Mouse (Mus musculus) forebrain, embryonic 13.5 days (tissue): Measurements from ENCODE around the gene Uvrag. TPM values are rescaled to one million over a fixed set of nuclear protein-coding genes. Genes with fewer than 3 reads are reported as not detected.

Experiments used
- ATAC-seq: fragments of 200-750 bp; cut with Nextera tagmentation; 2 replicates; pipeline ENCODE4 v1.8.0; 2017
- H3K27ac ChIP-seq: fragments of 300-500 bp; sonication (generic); 2 replicates; pipeline ENCODE4 v1.5.1; 2015; ENCODE audit warnings: inconsistent platforms, mild to moderate bottlenecking, moderate library complexity
- H3K27me3 ChIP-seq: fragments of 300-500 bp; sonication (generic); 2 replicates; pipeline ENCODE4 v1.6.1; 2015; ENCODE audit warnings: mild to moderate bottlenecking, inconsistent platforms
- H3K36me3 ChIP-seq: fragments of 300-500 bp; sonication (generic); 2 replicates; pipeline ENCODE4 v1.6.1; 2015; ENCODE audit warnings: mild to moderate bottlenecking, inconsistent platforms; ENCODE audit not compliant: poor library complexity, severe bottlenecking
- H3K4me1 ChIP-seq: fragments of 300-500 bp; sonication (generic); 2 replicates; pipeline ENCODE4 v1.6.1; 2015; ENCODE audit warnings: inconsistent platforms
- H3K4me2 ChIP-seq: fragments of 300-500 bp; sonication (generic); 2 replicates; pipeline ENCODE4 v1.6.1; 2015; ENCODE audit warnings: inconsistent platforms, mild to moderate bottlenecking, moderate library complexity
- H3K4me3 ChIP-seq: fragments of 300-500 bp; sonication (generic); 2 replicates; pipeline ENCODE4 v1.5.1; 2015; ENCODE audit warnings: mild to moderate bottlenecking, inconsistent platforms
- H3K9ac ChIP-seq: fragments of 300-500 bp; sonication (generic); 2 replicates; pipeline ENCODE4 v1.6.1; 2015; ENCODE audit warnings: mild to moderate bottlenecking, inconsistent platforms
- H3K9me3 ChIP-seq: fragments of 300-500 bp; sonication (generic); replicated peaks from 2 replicates; pipeline ENCODE4 v1.6.1; 2016; ENCODE audit warnings: inconsistent platforms
- WGBS: fragments of 180-500 bp; shearing (Covaris S2); methylation state at CpG from one replicate; pipeline ENCODE4 v1.1.7; 2015; 5-methylcytosine and 5-hydroxymethylcytosine counted together
- polyA plus RNA-seq: library from polyadenylated mRNA; unstranded; fragments of >200 nt; fragmentation: Nextera tagmentation; extraction: Ambion mirVana; gene quantifications from 2 replicates; pipeline ENCODE4 v1.2.1, GENCODE M21; 2015

Uvrag gene
- polyA plus RNA-seq, 1 experiment from 2014 or later, result 13.6 TPM

GRCm38 (mm10) chr7:99043923-99044322 is 97.0 kb downstream of the Uvrag start:
- 80% methylated on average over 7 of the region's 7 CpGs for WGBS
- H3K4me2 ChIP-seq, result no peak overlapping the region
- no peak for ATAC-seq

GRCm38 (mm10) chr7:99043322-99043721 is 97.6 kb downstream of the Uvrag start:
- Histone ChIP-seq H3K27ac (no peak overlapping the region), H3K9ac (no peak overlapping the region), H3K4me2 (no peak overlapping the region), H3K4me3 (no peak overlapping the region), H3K27me3 (no peaks in the 10 kb centered on the region), H3K9me3 (no peaks in the 10 kb centered on the region), H3K36me3 (no peaks in the 10 kb centered on the region), H3K4me1 (peaks cover 17% of the 10 kb centered on the region)
- WGBS, result 93% methylated on average over 3 of the region's 3 CpGs
- ATAC-seq, result no peak

More at GRCm38 (mm10) chr7:99043923-99044322, 97.0 kb downstream of the Uvrag start:
- no peak overlapping the region for H3K4me3 ChIP-seq
- H3K9ac ChIP-seq, result no peak overlapping the region
- peaks cover 17% of the 10 kb centered on the region for H3K4me1 ChIP-seq
- H3K9me3 ChIP-seq, result no peaks in the 10 kb centered on the region
- no peaks in the 10 kb centered on the region for H3K36me3 ChIP-seq
- no peaks in the 10 kb centered on the region for H3K27me3 ChIP-seq
- H3K27ac ChIP-seq, result no peak overlapping the region

- no peak overlapping the region for H3K4me2 ChIP-seq
- no peaks in the 10 kb centered on the region for H3K9me3 ChIP-seq
- ATAC-seq, result no peak
- H3K27me3 ChIP-seq, result no peaks in the 10 kb centered on the region
- H3K27ac ChIP-seq, result no peak overlapping the region
- H3K4me3 ChIP-seq, result no peak overlapping the region
- peaks cover 12% of the 10 kb centered on the region for H3K4me1 ChIP-seq
- H3K9ac ChIP-seq, result no peak overlapping the region
- WGBS, result 79% methylated on average over 9 of the region's 9 CpGs
- no peaks in the 10 kb centered on the region for H3K36me3 ChIP-seq
Measured at GRCm38 (mm10) chr7:99041818-99042217, 99.1 kb downstream of the Uvrag start.

- peaks cover 5% of the 10 kb centered on the region; the same call in 1 of the 2 replicates for H3K4me1 ChIP-seq
- no peak overlapping the region for H3K4me3 ChIP-seq
- no peak overlapping the region for H3K27ac ChIP-seq
- 94% methylated on average over 8 of the region's 8 CpGs for WGBS
- H3K9ac ChIP-seq, result no peak overlapping the region
- H3K9me3 ChIP-seq, result no peaks in the 10 kb centered on the region
- no peaks in the 10 kb centered on the region for H3K27me3 ChIP-seq
- H3K36me3 ChIP-seq, result no peaks in the 10 kb centered on the region
- no peak overlapping the region for H3K4me2 ChIP-seq
- ATAC-seq, result no peak
Measured at GRCm38 (mm10) chr7:99039912-99040311, 101.0 kb downstream of the Uvrag start.

GRCm38 (mm10) chr7:99036284-99036683 is 104.7 kb downstream of the Uvrag start:
- Histone ChIP-seq H3K27ac (no peak overlapping the region), H3K4me3 (no peak overlapping the region), H3K9me3 (no peaks in the 10 kb centered on the region), H3K4me2 (no peak overlapping the region), H3K36me3 (no peaks in the 10 kb centered on the region), H3K9ac (no peak overlapping the region), H3K4me1 (no peaks in the 10 kb centered on the region), H3K27me3 (no peaks in the 10 kb centered on the region)
- 85% methylated on average over 8 of the region's 8 CpGs for WGBS
- no peak for ATAC-seq

- Histone ChIP-seq H3K4me1 (no peaks in the 10 kb centered on the region), H3K4me3 (no peak overlapping the region), H3K27me3 (no peaks in the 10 kb centered on the region), H3K27ac (no peak overlapping the region), H3K4me2 (no peak overlapping the region), H3K9ac (no peak overlapping the region), H3K36me3 (no peaks in the 10 kb centered on the region), H3K9me3 (no peaks in the 10 kb centered on the region)
- no peak for ATAC-seq
- WGBS, result 89% methylated on average over 2 of the region's 2 CpGs
Measured at GRCm38 (mm10) chr7:99034909-99035308, 106.0 kb downstream of the Uvrag start.

GRCm38 (mm10) chr7:99033838-99034237 is 107.1 kb downstream of the Uvrag start:
- 92% methylated on average over 5 of the region's 5 CpGs for WGBS
- no peaks in the 10 kb centered on the region for H3K9me3 ChIP-seq
- no peak overlapping the region for H3K4me2 ChIP-seq
- no peak overlapping the region for H3K9ac ChIP-seq
- H3K36me3 ChIP-seq, result no peaks in the 10 kb centered on the region
- no peaks in the 10 kb centered on the region for H3K27me3 ChIP-seq
- H3K4me1 ChIP-seq, result no peaks in the 10 kb centered on the region
- ATAC-seq, result no peak
- no peak overlapping the region for H3K27ac ChIP-seq
- no peak overlapping the region for H3K4me3 ChIP-seq

- ATAC-seq, result no peak
- WGBS, result 95% methylated on average over 3 of the region's 3 CpGs
Measured at GRCm38 (mm10) chr7:99033314-99033713, 107.6 kb downstream of the Uvrag start.

GRCm38 (mm10) chr7:99032051-99032450 is 108.9 kb downstream of the Uvrag start:
- WGBS, result 92% methylated on average over 8 of the region's 8 CpGs

More at GRCm38 (mm10) chr7:99033314-99033713, 107.6 kb downstream of the Uvrag start:
- Histone ChIP-seq H3K36me3 (no peaks in the 10 kb centered on the region), H3K4me3 (no peak overlapping the region), H3K4me1 (no peaks in the 10 kb centered on the region), H3K9me3 (no peaks in the 10 kb centered on the region), H3K9ac (no peak overlapping the region), H3K27me3 (no peaks in the 10 kb centered on the region), H3K27ac (no peak overlapping the region), H3K4me2 (no peak overlapping the region)

GRCm38 (mm10) chr7:99028108-99028507 is 112.8 kb downstream of the Uvrag start:
- H3K27me3 ChIP-seq, result no peaks in the 10 kb centered on the region
- no peaks in the 10 kb centered on the region for H3K4me1 ChIP-seq
- H3K9me3 ChIP-seq, result no peaks in the 10 kb centered on the region
- no peak overlapping the region for H3K4me3 ChIP-seq
- H3K27ac ChIP-seq, result no peak overlapping the region
- no peak overlapping the region for H3K4me2 ChIP-seq
- WGBS, result 86% methylated on average over 7 of the region's 7 CpGs
- ATAC-seq, result no peak
- H3K9ac ChIP-seq, result no peak overlapping the region
- H3K36me3 ChIP-seq, result no peaks in the 10 kb centered on the region

More at GRCm38 (mm10) chr7:99032051-99032450, 108.9 kb downstream of the Uvrag start:
- Histone ChIP-seq H3K27me3 (no peaks in the 10 kb centered on the region), H3K9ac (no peak overlapping the region), H3K9me3 (no peaks in the 10 kb centered on the region), H3K4me3 (no peak overlapping the region), H3K4me1 (no peaks in the 10 kb centered on the region), H3K4me2 (no peak overlapping the region), H3K36me3 (no peaks in the 10 kb centered on the region), H3K27ac (no peak overlapping the region)
- no peak for ATAC-seq

- no peaks in the 10 kb centered on the region for H3K36me3 ChIP-seq
- no peak overlapping the region for H3K9ac ChIP-seq
- no peak for ATAC-seq
- H3K9me3 ChIP-seq, result no peaks in the 10 kb centered on the region
- no peaks in the 10 kb centered on the region for H3K4me1 ChIP-seq
- WGBS, result 90% methylated on average over 5 of the region's 5 CpGs
- no peak overlapping the region for H3K27ac ChIP-seq
- no peak overlapping the region for H3K4me3 ChIP-seq
- H3K4me2 ChIP-seq, result no peak overlapping the region
- no peaks in the 10 kb centered on the region for H3K27me3 ChIP-seq
Measured at GRCm38 (mm10) chr7:99027185-99027584, 113.8 kb downstream of the Uvrag start.

GRCm38 (mm10) chr7:99025989-99026388 is 115.0 kb downstream of the Uvrag start:
- no peaks in the 10 kb centered on the region for H3K27me3 ChIP-seq
- no peak overlapping the region for H3K4me3 ChIP-seq
- H3K4me2 ChIP-seq, result no peak overlapping the region
- no peaks in the 10 kb centered on the region for H3K4me1 ChIP-seq
- H3K9me3 ChIP-seq, result no peaks in the 10 kb centered on the region
- no peak overlapping the region for H3K9ac ChIP-seq
- ATAC-seq, result no peak
- 90% methylated on average over 10 of the region's 10 CpGs for WGBS
- no peak overlapping the region for H3K27ac ChIP-seq
- H3K36me3 ChIP-seq, result no peaks in the 10 kb centered on the region

GRCm38 (mm10) chr7:99025265-99025664 is 115.7 kb downstream of the Uvrag start:
- Histone ChIP-seq H3K4me1 (no peaks in the 10 kb centered on the region), H3K4me2 (no peak overlapping the region), H3K36me3 (no peaks in the 10 kb centered on the region), H3K9me3 (no peaks in the 10 kb centered on the region), H3K9ac (no peak overlapping the region), H3K27ac (no peak overlapping the region), H3K27me3 (no peaks in the 10 kb centered on the region), H3K4me3 (no peak overlapping the region)
- no peak for ATAC-seq
- 92% methylated on average over 7 of the region's 7 CpGs for WGBS
